Mouse (Mus musculus) layer of hippocampus, adult 18-20 months (tissue): ENCODE measurements around the gene Osbpl6. TPM values are rescaled to one million over a fixed set of nuclear protein-coding genes. Genes with fewer than 3 reads are reported as not detected.

Experiments
- DNase-seq, 2 experiments: peaks; one replicate each; pipeline ENCODE4 v3.0.0; 2022; ENCODE audit warnings: low spot score in 2 of 2
- total RNA-seq, 2 experiments: library from RNA; stranded (reverse); gene quantifications; 2 replicates each; pipeline ENCODE4 v1.2.3; 2021

The Osbpl6 gene
- total RNA-seq, 2 experiments from 2014 or later, result 62.4 to 67.2 TPM

DNA sequence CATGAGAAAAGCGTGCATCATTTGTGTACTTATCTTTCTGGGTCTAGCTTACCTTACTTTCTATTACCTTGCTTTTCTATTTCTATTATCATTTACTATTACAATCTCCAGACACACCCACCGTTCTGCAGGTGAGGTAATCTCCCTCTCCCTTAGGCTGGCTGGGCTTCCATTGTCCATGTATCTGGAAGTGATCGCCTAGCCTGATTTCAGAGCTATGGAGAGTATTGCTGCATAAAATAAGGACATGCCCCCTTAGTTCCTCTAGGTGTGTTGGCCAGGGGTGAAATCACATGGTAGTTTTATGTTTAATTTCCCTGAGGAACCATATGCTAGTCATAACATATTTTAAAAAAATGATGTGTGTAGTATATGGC lies 11.8 kb downstream of the Osbpl6 start:
- no peak for DNase-seq

- no peak for DNase-seq
Observed at GRCm38 (mm10) chr2:76421411-76421924, 15.2 kb downstream of the Osbpl6 start.

- DNase-seq, result no peak
Observed at GRCm38 (mm10) chr2:76426816-76427215, 20.5 kb downstream of the Osbpl6 start.

DNA sequence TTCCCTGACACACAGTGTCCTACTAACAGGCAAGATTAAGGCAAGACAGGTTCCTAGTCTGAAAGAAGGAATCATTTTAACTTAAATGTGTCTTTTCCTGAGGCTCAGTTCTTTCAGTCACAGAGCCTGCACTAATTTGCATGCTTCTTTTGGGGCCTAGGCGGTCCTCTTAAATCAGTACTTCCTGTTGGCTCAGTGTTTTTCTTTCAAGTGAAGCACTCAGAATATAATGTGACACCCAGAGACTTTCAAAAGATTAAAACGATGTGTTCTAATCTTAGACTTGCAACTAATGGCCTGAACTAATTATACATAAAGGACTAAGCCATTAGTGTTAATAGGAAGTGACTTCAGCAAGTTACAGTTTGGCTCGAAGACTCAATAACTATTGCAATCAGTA lies 23.0 kb downstream of the Osbpl6 start:
- DNase-seq, result no peak

GRCm38 (mm10) chr2:76429855-76430254 lies 23.5 kb downstream of the Osbpl6 start:
- DNase-seq, result no peak

DNA sequence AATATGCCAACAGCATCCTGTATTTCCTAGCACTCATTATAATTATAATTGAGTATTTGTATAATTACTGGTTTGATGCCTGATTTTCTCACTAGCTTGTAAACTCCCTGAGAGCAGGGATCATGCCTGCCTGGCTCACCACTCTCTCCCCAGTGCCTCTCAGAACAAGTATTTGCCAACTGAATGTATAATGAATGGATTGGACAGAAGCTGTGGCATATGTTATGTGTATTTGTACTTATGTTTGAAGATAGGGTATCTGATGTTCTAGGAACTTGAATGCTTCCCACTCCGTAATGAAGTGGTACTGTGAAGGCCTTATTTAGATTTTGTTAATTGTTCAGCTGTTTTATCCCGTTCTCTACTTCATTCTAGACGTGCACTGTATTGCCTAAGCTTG lies 24.2 kb downstream of the Osbpl6 start:
- DNase-seq, result peak in 1 of 2 experiments; percentile 67

GRCm38 (mm10) chr2:76434224-76434623 lies 27.9 kb downstream of the Osbpl6 start:
- DNase-seq, result no peak

DNA sequence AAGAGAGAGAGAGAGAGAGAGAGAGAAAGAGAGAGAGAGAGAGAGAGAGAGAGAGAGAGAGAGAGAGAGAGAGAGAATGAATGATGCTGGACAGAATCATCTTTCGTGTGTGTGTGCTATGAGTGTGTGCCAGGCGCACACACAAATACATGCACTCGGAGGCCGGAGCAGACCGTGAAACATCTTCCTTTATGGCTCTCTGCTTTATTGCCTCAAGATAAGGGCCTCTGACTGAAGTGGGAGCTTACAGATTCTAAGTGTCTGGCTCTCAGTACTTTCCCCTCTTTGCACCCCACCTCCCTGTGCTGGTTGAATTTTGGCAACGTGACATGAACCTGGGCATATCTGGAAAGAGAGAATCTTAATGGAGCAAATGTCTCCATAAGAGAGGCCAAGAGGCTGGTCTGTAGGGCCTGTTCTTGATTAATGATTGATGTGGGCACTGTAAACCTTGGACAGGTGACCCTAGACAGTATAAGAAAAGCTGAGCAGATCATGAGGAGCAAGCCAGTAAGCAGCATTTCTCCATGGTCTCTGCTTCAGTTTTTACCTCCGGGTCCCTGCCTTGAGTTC lies 29.4 kb downstream of the Osbpl6 start:
- DNase-seq, result no peak

DNA sequence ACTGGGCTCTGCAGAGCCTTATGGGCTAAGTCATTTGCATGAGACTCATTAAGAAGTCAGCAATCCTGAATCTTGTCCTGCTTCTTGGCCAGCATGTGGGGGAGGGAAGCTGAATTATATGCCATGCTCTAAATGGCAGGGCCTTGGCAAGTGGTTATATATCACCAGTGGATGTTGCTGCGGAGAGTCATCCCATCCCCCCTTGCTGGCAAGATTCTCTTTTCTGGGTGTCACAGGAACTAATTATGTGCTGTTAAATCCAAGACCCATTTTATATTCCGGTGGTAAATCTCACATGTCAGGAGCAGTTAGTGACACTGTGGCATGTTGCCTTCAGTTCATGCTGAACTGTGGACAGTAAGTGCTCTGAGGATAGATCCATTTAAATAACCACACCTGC lies 31.1 kb downstream of the Osbpl6 start:
- DNase-seq, result no peak

DNA sequence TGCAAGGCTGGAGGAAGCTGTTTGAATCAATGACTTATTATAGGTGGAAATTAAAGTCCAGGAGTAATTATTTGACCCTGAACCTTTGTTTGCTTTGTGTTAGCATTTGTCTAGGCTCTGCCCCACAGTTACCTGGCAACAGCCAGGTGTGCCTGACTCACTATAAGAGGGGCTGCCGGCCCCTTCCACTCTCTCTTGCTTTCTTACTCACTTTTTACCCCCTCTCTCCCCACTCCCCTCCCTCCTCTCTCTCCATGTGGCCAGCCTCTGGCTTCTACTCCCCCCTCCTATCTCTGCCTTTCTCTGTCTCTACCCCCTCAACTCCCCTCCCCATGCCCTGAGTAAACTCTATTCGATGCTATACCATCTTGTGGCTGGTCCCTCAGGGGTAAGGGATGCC lies 33.2 kb downstream of the Osbpl6 start:
- no peak for DNase-seq

DNA sequence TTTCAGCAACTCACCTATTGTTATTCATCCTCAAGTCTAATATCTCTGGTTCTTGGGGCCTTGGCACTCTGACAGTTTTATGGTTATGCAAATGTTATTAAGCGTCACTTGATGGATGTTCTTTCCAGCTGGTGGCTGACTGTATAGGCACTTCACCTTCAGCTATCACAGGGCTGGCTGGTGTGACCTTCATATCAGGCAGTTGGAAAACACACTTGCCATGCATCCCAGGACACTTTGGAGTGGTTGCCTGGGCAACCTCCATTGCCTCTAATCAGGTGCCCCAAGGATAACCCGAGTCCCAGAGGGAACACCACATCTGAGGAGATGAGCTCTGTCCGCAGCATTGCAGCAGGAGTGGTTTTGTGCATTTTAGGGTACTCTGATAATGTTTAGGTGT lies 35.8 kb downstream of the Osbpl6 start:
- no peak for DNase-seq

GRCm38 (mm10) chr2:76449836-76450355 lies 43.6 kb downstream of the Osbpl6 start:
- no peak for DNase-seq

DNA sequence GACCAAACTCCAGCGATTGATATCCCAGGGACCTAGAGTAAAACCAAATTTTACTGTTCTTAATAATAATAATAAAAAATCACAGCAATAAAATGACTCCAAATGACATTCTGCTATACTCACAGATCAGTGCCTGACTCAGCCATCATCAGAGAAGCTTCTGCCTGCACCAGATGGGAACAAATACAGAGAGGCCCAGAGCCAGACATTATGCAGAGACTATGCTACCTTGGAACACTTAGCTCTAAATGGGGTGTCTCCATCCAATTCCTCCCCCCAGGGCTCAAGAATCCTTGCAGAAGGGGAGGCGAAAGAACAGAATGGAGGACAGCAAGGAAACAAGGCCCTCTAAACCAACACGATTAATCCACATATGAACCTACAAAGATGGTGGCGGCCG lies 60.4 kb downstream of the Osbpl6 start:
- peak; percentile 34 to 79 for DNase-seq

DNA sequence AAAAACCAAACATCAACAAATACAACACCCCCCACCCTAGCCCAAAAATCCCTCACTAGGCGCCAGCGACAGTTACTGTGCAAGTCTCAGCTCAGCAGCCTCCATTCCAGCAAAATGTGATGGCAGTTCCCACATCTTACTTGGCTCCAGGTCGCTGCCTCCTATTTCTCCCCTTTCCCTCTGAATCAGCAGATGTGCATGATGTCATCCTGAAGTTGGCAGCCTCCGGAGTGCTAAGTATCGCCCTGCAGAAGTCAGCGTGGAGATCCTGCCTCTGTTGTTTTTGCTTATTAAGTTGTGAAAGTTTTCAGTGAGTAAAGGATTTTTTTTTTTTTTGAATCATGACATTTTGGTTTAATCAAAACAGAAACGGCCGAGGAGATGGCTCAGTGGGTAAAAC lies 61.9 kb downstream of the Osbpl6 start:
- peak in 1 of 2 experiments; percentile 32 for DNase-seq

DNA sequence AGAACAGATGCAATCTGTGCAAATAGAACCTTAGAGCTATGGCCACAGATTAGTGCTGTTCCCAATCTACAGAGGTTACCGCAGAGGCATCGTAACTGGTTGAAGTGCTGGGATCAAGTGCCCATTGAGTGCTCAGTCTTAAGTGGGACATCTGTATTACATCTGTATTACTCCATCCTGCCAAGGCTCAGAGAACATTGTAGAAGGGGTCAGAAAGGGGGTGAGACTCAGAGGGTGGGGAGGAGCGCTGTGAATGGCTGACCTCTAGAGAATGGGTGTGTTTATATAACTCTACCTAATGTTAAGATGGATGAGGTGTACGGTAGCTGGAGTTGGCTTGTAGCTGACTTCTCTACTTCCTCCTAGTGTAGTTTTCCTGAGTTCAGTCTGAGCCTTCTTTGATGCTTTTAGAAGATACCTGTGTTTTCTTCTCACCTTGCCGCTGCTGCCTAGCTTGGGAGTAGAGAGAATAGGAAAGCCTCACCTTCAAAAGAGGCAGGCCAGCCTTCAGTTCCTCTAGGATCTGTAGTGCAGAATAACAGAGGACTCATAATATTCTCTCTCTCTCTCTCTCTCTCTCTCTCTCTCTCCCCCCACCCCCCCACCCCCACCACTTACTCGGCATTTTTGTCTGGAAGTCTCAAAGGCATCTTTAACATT lies 62.9 kb downstream of the Osbpl6 start:
- DNase-seq, result no peak

GRCm38 (mm10) chr2:76469751-76470099 lies 63.4 kb downstream of the Osbpl6 start:
- no peak for DNase-seq

- no peak for DNase-seq
Observed at GRCm38 (mm10) chr2:76470391-76470790, 64.1 kb downstream of the Osbpl6 start.

DNA sequence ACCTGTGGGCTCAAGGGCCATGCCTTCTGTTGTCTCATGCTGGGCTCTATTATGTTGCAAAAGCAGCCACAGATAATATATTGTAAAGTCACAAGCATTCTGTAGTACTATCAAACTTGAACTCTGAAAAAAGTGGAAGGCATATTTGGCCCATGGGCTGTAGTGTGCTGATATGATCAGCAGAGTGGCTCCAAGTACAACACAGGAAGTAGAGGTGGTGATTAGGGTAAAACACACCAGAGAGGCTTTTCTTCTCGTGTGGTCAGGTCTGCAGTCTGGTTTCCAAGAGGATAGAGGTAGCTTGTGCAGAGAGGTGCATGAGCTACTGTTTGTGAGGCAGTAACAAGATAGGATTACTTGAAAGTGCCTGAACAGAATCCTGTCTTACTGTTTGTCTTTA lies 69.5 kb downstream of the Osbpl6 start:
- no peak for DNase-seq

GRCm38 (mm10) chr2:76488764-76489163 lies 82.5 kb downstream of the Osbpl6 start:
- no peak for DNase-seq

- DNase-seq, result no peak
Observed at GRCm38 (mm10) chr2:76490198-76490597, 83.9 kb downstream of the Osbpl6 start.

DNA sequence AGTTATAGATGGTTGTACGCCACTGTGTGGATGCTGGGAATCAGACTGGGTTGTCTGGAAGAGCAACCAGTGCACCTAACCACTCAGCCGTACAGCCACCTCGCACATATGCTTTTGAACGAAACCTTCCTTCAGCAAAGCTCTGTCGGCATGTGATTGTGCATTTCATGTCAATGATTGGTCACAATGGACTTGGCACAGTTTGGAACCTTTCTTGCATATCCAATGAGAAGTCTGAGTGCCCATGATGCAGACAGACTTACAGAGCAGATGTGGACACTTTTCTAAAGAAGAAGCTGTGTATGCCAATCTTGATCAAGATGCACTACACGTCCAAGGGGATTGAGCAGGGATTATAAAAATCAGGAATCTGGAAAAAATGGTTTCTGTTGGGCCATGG lies 85.1 kb downstream of the Osbpl6 start:
- DNase-seq, result no peak

GRCm38 (mm10) chr2:76492224-76492623 lies 85.9 kb downstream of the Osbpl6 start:
- DNase-seq, result no peak
